Mouse (Mus musculus) midbrain, embryonic 11.5 days (tissue): ENCODE data around the gene Fcrlb. TPM values are rescaled to one million over a fixed set of nuclear protein-coding genes. Genes with fewer than 3 reads are reported as not detected.

Experiments
- ATAC-seq: fragments of 200-750 bp; cut with Nextera tagmentation; 2 replicates; pipeline ENCODE4 v1.8.0; 2017; ENCODE audit warnings: moderate TSS enrichment, moderate library complexity; ENCODE audit not compliant: low FRiP score
- DNase-seq: peaks from one replicate; pipeline ENCODE4 v3.0.0; 2015; ENCODE audit warnings: low spot score; ENCODE audit errors: missing footprints
- H3K27ac ChIP-seq: fragments of 300-500 bp; sonication (generic); 2 replicates; pipeline ENCODE4 v1.5.1; 2014; ENCODE audit warnings: low read depth, low read length
- H3K27me3 ChIP-seq: fragments of 300-500 bp; sonication (generic); 2 replicates; pipeline ENCODE4 v1.6.1; 2014; ENCODE audit warnings: mild to moderate bottlenecking, low read length, moderate library complexity, mixed read lengths; ENCODE audit not compliant: control insufficient read depth, insufficient read depth
- H3K36me3 ChIP-seq: fragments of 300-500 bp; sonication (generic); 2 replicates; pipeline ENCODE4 v1.6.1; 2014; ENCODE audit warnings: mild to moderate bottlenecking, low read length, moderate library complexity, mixed read lengths; ENCODE audit not compliant: control insufficient read depth, insufficient read depth
- H3K4me1 ChIP-seq: fragments of 300-500 bp; sonication (generic); 2 replicates; pipeline ENCODE4 v1.6.1; 2014; ENCODE audit warnings: low read length; ENCODE audit not compliant: control insufficient read depth, insufficient read depth
- H3K4me2 ChIP-seq: fragments of 300-500 bp; sonication (generic); 2 replicates; pipeline ENCODE4 v1.6.1; 2014; ENCODE audit warnings: mild to moderate bottlenecking, moderate library complexity
- H3K4me3 ChIP-seq: fragments of 300-500 bp; sonication (generic); 2 replicates; pipeline ENCODE4 v1.5.1; 2014; ENCODE audit warnings: low read depth, low read length
- H3K9ac ChIP-seq: fragments of 300-500 bp; sonication (generic); 2 replicates; pipeline ENCODE4 v1.6.1; 2014; ENCODE audit warnings: low read length
- H3K9me3 ChIP-seq: fragments of 300-500 bp; sonication (generic); 2 replicates; pipeline ENCODE4 v1.6.1; 2016; ENCODE audit warnings: low read length; ENCODE audit not compliant: control insufficient read depth
- WGBS: fragments of 180-500 bp; shearing (Covaris S2); extraction: QIAGEN DNeasy Blood & Tissue Kit; methylation state at CpG from one replicate; pipeline ENCODE4 v1.1.7; 2014; 5-methylcytosine and 5-hydroxymethylcytosine counted together
- polyA plus RNA-seq: library from polyadenylated mRNA; unstranded; fragments of >200 nt; fragmentation: Nextera tagmentation; extraction: Ambion mirVana; gene quantifications from 2 replicates; pipeline ENCODE4 v1.2.1, GENCODE M21; 2014

The Fcrlb gene
- polyA plus RNA-seq, 1 experiment from 2014 or later = not detected

DNA sequence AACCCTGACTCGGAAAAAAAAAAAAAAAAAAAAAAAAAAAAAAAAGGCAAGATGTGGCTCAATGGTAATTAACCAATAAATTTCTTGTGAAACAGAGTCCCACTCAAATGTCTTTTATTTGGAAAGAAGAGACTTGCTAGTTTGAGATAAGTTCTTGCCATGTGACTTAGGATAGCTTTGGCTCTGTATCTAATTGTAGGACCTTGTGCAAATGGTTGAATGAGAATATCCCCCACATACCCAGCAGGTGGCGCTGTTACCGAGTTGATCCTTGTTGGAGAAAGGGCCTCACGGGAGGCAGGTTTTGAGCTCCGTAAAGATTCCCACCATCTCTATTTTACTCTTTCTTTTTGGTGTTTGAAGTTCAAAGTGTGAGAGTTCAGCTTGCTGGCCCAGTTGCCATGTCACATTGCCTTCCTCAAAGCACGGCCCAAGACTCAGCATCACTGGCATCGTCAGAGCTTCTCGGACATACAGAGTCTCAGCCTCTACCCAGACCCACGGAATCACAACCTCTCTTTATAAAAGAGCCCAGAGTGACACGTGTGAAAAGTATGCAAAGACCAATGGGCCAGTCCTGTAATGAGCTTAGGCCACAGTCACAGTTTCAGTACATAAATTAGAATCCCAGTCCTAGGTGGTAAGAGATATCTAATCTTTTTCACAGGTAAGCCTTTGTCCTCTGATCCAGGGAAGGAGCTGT is 11.1 kb downstream of the Fcrlb start:
- Histone ChIP-seq H3K4me3 (peak overlapping the region; percentile 10; the same call in 1 of the 2 replicates), H3K9me3 (no peaks in the 10 kb centered on the region), H3K27ac (no peak overlapping the region), H3K4me2 (peak overlapping the region; percentile 22; the same call in 1 of the 2 replicates), H3K9ac (no peak overlapping the region; the same call in 1 of the 2 replicates), H3K4me1 (no peaks in the 10 kb centered on the region), H3K27me3 (peaks cover 7% of the 10 kb centered on the region; the same call in 1 of the 2 replicates), H3K36me3 (no peaks in the 10 kb centered on the region)
- peak; percentile 73 for ATAC-seq
- peak; percentile 98 for DNase-seq
- WGBS = 31% methylated on average over 10 of the region's 10 CpGs

DNA sequence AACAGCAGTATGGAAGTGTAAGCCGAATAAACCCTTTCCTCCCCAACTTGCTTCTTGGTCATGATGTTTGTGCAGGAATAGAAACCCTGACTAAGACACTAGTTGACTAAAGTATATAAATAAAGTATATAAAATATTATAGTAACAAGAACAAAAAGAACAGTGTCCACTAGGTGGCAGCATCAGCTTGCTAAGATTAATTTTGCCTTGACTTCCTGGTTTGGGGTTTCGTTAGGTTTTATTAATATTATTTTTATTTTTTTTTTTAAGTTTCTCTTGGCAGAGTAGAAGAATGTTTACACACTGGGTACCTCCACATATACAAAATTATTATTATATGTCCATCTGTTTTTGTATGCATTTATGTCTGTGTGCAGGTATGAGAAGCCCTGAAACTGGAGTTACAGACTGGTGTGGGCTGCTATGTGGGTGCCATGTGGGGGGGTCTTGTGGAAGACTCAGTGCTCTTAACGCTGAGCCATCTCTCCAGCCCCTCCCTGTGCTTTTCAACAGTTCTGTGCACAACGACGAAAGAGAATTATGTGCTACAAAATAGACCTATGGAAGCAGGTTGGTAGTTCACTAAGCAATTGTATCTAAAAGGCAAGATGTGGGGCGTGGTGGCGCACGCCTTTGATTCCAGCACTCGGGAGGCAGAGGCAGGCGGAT is 11.8 kb downstream of the Fcrlb start:
- H3K36me3 ChIP-seq = no peaks in the 10 kb centered on the region
- no peak overlapping the region for H3K9ac ChIP-seq
- H3K4me3 ChIP-seq = no peak overlapping the region
- no peak overlapping the region for H3K4me2 ChIP-seq
- peak; percentile 42; the same call in 1 of the 2 replicates for ATAC-seq
- no peaks in the 10 kb centered on the region for H3K4me1 ChIP-seq
- H3K9me3 ChIP-seq = no peaks in the 10 kb centered on the region
- no peak overlapping the region for H3K27ac ChIP-seq
- no peaks in the 10 kb centered on the region for H3K27me3 ChIP-seq
- 46% methylated on average over 10 of the region's 10 CpGs for WGBS
- DNase-seq = peak; percentile 91

DNA sequence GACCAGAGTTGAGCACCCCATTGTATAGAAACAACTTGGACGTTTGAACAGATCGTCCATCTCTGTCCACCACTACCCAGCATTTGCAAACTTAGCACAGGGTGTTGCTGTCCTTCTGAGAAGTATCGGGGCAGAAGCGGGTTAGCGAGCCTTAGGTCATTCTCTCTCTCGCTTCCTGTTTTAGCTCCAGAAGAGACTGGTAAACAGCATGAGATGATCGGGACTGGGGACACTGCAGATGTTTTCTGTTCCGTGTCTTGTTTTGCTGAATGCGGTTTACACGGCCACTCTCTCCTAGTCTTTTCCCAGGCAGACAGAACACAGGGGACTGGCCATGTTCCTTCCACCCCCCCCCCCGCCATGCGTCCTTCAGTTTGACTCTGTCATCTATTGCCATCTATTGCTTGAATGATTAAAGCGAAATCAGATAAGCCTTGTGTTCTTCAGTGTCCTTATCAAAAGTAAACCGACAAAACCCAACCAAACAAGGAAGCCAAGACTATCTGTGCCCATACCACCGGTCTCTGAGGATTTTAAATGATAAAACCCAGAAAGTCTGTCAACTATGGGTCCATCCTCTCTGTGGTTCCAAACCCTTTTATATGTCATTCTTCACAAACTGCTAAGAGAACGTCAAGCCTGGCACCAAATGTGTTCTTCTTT is 14.2 kb downstream of the Fcrlb start:
- no peak overlapping the region for H3K4me2 ChIP-seq
- H3K36me3 ChIP-seq = no peaks in the 10 kb centered on the region
- WGBS = 81% methylated on average over 16 of the region's 16 CpGs
- H3K4me1 ChIP-seq = no peaks in the 10 kb centered on the region
- no peak for DNase-seq
- H3K9me3 ChIP-seq = no peaks in the 10 kb centered on the region
- no peak overlapping the region for H3K9ac ChIP-seq
- H3K4me3 ChIP-seq = no peak overlapping the region
- no peak overlapping the region for H3K27ac ChIP-seq
- H3K27me3 ChIP-seq = no peaks in the 10 kb centered on the region
- ATAC-seq = no peak

DNA sequence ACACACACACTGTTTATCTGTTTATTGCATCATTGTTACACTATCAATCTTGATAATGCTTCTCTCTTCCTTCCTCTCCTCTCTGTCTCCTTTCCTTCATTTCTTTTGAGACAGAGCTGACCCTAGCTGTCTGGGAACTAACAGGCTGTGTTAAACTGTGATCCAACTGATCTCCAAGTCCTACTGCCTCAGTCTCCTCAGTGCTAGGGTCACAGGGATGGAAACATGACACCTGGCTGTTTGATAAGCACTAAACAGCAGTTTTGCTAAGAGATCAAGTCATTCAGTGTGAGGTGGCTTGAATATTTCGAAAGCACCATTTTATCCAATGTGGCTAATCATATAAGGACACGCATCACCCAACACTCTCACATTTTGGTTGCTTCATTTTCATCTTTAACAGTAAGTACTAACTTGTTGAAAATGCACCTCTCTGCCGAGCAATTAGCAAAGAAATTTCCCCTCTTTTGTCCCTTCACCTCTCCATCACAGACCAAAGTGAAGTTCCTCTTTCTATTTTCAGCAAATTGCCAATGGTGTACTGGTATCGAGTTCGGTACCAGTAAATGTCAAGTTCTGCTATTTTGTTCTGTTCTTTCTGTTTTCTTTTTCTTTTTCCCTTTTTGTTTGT is 16.0 kb downstream of the Fcrlb start:
- Histone ChIP-seq H3K9me3 (no peaks in the 10 kb centered on the region), H3K4me1 (no peaks in the 10 kb centered on the region), H3K4me3 (no peak overlapping the region), H3K27me3 (no peaks in the 10 kb centered on the region), H3K9ac (no peak overlapping the region), H3K36me3 (no peaks in the 10 kb centered on the region), H3K4me2 (no peak overlapping the region), H3K27ac (no peak overlapping the region)
- 81% methylated on average over 5 of the region's 5 CpGs for WGBS
- ATAC-seq (no peak), DNase-seq (peak; percentile 69)

DNA sequence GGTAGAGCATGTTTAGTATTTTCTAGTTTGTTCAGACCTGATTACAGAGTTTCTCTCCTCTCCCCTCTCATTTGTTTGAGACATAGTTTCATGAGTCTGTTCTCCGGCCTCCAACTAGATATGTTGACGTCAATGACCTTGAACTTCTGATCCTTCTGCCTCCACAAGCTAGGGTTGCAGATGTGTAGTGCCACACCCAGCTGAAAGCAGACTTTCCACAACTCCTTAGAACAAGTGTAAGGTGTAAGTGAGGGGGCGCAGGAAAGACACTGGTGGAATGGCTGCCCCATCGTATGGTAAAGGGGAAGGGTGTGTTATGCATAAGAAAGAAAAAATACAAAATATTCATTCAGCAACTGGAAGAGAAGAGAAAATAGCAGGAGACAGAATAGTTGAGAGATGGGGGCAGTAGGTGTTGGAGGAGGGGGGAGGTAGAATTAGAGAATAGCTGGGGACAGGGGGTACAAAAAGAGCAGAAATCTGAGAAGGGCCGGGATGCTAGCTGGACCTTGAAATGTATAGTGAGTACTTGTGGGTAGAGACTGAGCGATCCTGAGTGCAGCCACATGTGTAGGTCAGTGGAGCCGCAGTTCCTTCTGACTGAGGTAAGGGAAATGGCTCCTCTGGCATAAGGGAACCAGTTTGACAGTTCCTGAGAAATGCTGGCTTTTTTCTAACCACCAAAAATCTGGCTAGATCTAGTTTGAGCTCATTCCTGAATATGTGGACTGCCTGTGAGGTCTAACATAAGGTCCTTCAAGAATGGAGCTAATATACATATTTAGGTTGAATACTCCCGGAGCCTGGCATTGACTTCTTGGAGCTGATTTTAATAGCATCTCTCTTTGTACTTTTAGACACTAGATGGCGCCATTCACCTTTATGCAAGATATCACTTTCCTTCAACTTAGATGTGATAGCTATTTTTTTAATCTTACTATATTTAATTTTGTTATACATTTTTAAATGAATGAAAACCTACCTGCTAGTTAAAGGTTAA is 17.8 kb downstream of the Fcrlb start:
- H3K4me2 ChIP-seq = no peak overlapping the region
- H3K27ac ChIP-seq = no peak overlapping the region
- no peak overlapping the region for H3K4me3 ChIP-seq
- H3K9ac ChIP-seq = no peak overlapping the region
- no peaks in the 10 kb centered on the region for H3K27me3 ChIP-seq
- WGBS = 66% methylated on average over 9 of the region's 9 CpGs
- no peaks in the 10 kb centered on the region for H3K36me3 ChIP-seq
- no peaks in the 10 kb centered on the region for H3K4me1 ChIP-seq
- ATAC-seq (no peak), DNase-seq (peak; percentile 87)
- H3K9me3 ChIP-seq = no peaks in the 10 kb centered on the region

DNA sequence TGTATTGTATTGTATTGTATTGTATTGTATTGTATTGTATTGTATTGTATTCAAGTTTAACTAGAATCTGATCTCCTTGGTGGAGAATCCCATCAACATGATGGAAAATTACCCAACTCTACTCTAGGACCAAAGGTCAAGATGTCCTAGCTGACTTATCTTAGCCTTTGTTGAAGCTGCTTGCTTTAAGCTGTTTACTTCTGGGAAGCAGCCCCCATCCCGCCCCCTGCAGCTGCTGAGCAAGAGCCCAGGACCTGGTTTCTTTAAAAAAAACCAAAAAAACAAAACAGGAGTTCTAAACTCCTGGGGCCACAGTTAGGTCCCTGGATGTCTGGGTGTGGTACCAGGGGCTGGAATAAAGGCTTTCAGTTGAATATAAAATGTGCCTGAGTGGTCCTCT is 20.5 kb downstream of the Fcrlb start:
- H3K4me3 ChIP-seq = no peak overlapping the region
- no peak for DNase-seq
- H3K9ac ChIP-seq = no peak overlapping the region
- WGBS = 50% methylated on average over 1 of the region's 1 CpGs
- no peaks in the 10 kb centered on the region for H3K36me3 ChIP-seq
- no peak overlapping the region for H3K4me2 ChIP-seq
- H3K9me3 ChIP-seq = no peaks in the 10 kb centered on the region
- no peaks in the 10 kb centered on the region for H3K4me1 ChIP-seq
- no peak overlapping the region for H3K27ac ChIP-seq
- no peak for ATAC-seq
- no peaks in the 10 kb centered on the region for H3K27me3 ChIP-seq

DNA sequence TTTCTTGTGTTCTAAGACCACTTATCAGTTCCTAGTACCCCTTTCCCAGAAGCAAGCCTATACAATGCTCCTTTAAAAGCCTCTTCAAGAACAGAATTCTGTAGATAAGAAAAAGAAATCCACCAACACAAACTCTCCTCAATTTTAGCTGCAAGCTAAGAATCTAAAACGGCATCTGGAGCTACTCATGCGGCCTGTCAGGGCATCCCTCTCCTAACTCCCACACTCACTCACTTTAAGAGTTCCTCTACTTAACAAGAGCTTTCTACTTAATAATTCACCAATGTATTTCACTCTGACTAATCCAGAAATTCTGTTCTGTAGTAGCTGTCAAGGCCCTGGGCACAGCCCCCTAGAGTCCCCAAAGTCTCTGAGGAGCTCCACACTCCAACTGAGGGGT is 21.1 kb downstream of the Fcrlb start:
- 74% methylated on average over 2 of the region's 2 CpGs for WGBS
- Histone ChIP-seq H3K36me3 (no peaks in the 10 kb centered on the region), H3K9ac (no peak overlapping the region), H3K27ac (no peak overlapping the region), H3K4me2 (no peak overlapping the region), H3K9me3 (no peaks in the 10 kb centered on the region), H3K27me3 (no peaks in the 10 kb centered on the region), H3K4me1 (no peaks in the 10 kb centered on the region), H3K4me3 (no peak overlapping the region)
- ATAC-seq (no peak), DNase-seq (no peak)

DNA sequence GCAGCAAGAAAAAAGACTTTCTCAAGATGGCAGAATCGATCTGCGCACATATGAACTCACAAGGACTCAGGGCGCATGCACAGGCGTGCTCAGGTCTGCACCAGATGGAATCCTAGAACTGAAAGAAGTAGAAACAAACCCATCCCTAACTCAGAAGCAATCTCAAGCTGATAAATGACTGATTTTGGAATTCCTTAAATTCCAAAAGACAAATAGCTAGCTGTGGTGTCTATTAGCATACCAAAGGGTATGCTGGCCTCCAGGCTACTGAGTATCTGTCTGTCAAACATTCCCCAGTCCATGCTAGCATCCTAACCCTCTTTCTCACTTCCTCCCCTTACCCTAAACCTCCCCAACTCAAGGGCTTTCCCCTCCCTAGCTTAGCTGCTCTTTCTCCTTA is 23.4 kb downstream of the Fcrlb start:
- WGBS = 82% methylated on average over 4 of the region's 4 CpGs
- Histone ChIP-seq H3K4me1 (peaks cover 4% of the 10 kb centered on the region; the same call in 1 of the 2 replicates), H3K9ac (no peak overlapping the region), H3K9me3 (no peaks in the 10 kb centered on the region), H3K4me3 (no peak overlapping the region), H3K27me3 (no peaks in the 10 kb centered on the region), H3K27ac (no peak overlapping the region), H3K36me3 (no peaks in the 10 kb centered on the region), H3K4me2 (no peak overlapping the region)
- ATAC-seq = no peak
- no peak for DNase-seq
